Mouse (Mus musculus) ES-E14 (cell line): ENCODE results near the gene Stx6. TPM values are rescaled to one million over a fixed set of nuclear protein-coding genes. Genes with fewer than 3 reads are reported as not detected.
"Not testable (repeated sequence)": the region's sequence is repeated elsewhere in the genome, so short reads cannot be mapped to it uniquely, and the experiment has no call there.

ENCODE experiments used
- DNase-seq: peaks from one replicate; pipeline ENCODE4 v3.0.0-alpha.2; 2013; ENCODE audit warnings: low read depth, low spot score
- H3K27ac ChIP-seq: 2 replicates; pipeline ENCODE4 v1.5.1; 2012; ENCODE audit warnings: low read depth, mild to moderate bottlenecking, low read length, moderate library complexity, mixed read lengths; ENCODE audit not compliant: poor library complexity, insufficient read depth, severe bottlenecking
- H3K36me3 ChIP-seq: 2 replicates; pipeline ENCODE4 v1.6.1; 2012; ENCODE audit warnings: mild to moderate bottlenecking, low read length, moderate library complexity, mixed read lengths; ENCODE audit not compliant: control insufficient read depth, poor library complexity, insufficient read depth, severe bottlenecking
- H3K4me1 ChIP-seq, 2 experiments: fragments of 150-350 bp in 1 of 2; sonication (generic) in 1 of 2; 2 replicates each; pipeline ENCODE4 v1.6.1; 2012; ENCODE audit warnings: low read length in 2 of 2, mild to moderate bottlenecking in 1 of 2, mixed read lengths in 1 of 2; ENCODE audit not compliant: control insufficient read depth in 2 of 2, insufficient read depth in 2 of 2, poor library complexity in 1 of 2
- H3K4me3 ChIP-seq, 2 experiments: fragments of 150-350 bp in 1 of 2; sonication (generic) in 1 of 2; 2 replicates each; pipeline ENCODE4 v1.5.1; 2012; ENCODE audit warnings: low read length in 2 of 2, low read depth in 1 of 2, mild to moderate bottlenecking in 1 of 2, mixed read lengths in 1 of 2; ENCODE audit not compliant: insufficient read depth in 1 of 2, poor library complexity in 1 of 2, severe bottlenecking in 1 of 2
- H3K9ac ChIP-seq: 2 replicates; pipeline ENCODE4 v1.6.1; 2012; ENCODE audit warnings: low read depth, mild to moderate bottlenecking, low read length, mixed read lengths; ENCODE audit not compliant: poor library complexity, insufficient read depth, severe bottlenecking
- H3K9me3 ChIP-seq: fragments of 150-350 bp; sonication (generic); 2 replicates; pipeline ENCODE4 v1.6.1; 2012; ENCODE audit warnings: low read depth, mild to moderate bottlenecking, low read length; ENCODE audit not compliant: control insufficient read depth, insufficient read depth
- CHD2 ChIP-seq: IDR thresholded peaks from 2 replicates; pipeline ENCODE4 v1.6.1; 2014; ENCODE audit warnings: mild to moderate bottlenecking, low read depth, low read length, inconsistent platforms
- HCFC1 ChIP-seq: IDR thresholded peaks from 2 replicates; pipeline ENCODE4 v1.6.1; 2012; ENCODE audit warnings: low read length, inconsistent platforms, borderline replicate concordance; ENCODE audit not compliant: insufficient read depth
- MAFK ChIP-seq: IDR thresholded peaks from 2 replicates; pipeline ENCODE4 v1.6.1; 2014; ENCODE audit warnings: mild to moderate bottlenecking, low read depth, low read length, inconsistent platforms; ENCODE audit not compliant: insufficient read depth
- ZC3H11A ChIP-seq: IDR thresholded peaks from 2 replicates; pipeline ENCODE4 v1.6.1; 2012; ENCODE audit warnings: low read depth, mild to moderate bottlenecking, inconsistent platforms, low read length, borderline replicate concordance
- ZNF384 ChIP-seq: IDR thresholded peaks from 2 replicates; pipeline ENCODE4 v1.6.1; 2012; ENCODE audit warnings: low read depth, low read length, inconsistent platforms
- in situ Hi-C, 2 experiments: fragments of 600-800 bp; cut with MboI; formaldehyde crosslinking; loops; one replicate each; pipeline ENCODE4 v1.15.1; 2025; ENCODE audit warnings: low sequenced_read_pairs in 2 of 2, inconsistent platforms in 1 of 2; ENCODE audit not compliant: unreplicated experiment in 2 of 2
- total RNA-seq: library from RNA; depleted of rRNA; stranded (reverse); fragments of 300-350 nt; gene quantifications from 2 replicates; pipeline ENCODE4 v1.2.3, GENCODE M21; 2012

The Stx6 gene
- total RNA-seq, 1 experiment: 22.7 TPM

- TF ChIP-seq MAFK (no peak), CHD2 (no peak), ZNF384 (no peak), ZC3H11A (no peak), HCFC1 (no peak)
- Histone ChIP-seq H3K4me3 (no peak overlapping the region), H3K36me3 (peaks cover 2% of the 10 kb centered on the region; the same call in 1 of the 2 replicates), H3K9me3 (no peaks in the 10 kb centered on the region), H3K9ac (no peak overlapping the region), H3K4me1 (no peaks in the 10 kb centered on the region), H3K27ac (no peak overlapping the region)
- DNase-seq: no peak
- in situ Hi-C loops: no loop called here
Measured at GRCm38 (mm10) chr1:155172895-155173643, 14.6 kb downstream of the Stx6 start.

GRCm38 (mm10) chr1:155173644-155174016, 15.1 kb downstream of the Stx6 start:
- H3K9ac ChIP-seq, H3K27ac ChIP-seq, in situ Hi-C loops, H3K36me3 ChIP-seq, H3K4me1 ChIP-seq, DNase-seq, H3K9me3 ChIP-seq, H3K4me3 ChIP-seq: not testable (repeated sequence)

- no peak overlapping the region for H3K27ac ChIP-seq
- in situ Hi-C loops: no loop called here
- no peaks in the 10 kb centered on the region for H3K9me3 ChIP-seq
- H3K36me3 ChIP-seq: peaks cover 2% of the 10 kb centered on the region; the same call in 1 of the 2 replicates
- no peak for DNase-seq
- TF ChIP-seq ZC3H11A: no peak
- no peak for TF ChIP-seq ZNF384
- TF ChIP-seq HCFC1: no peak
- no peak for TF ChIP-seq MAFK
- no peak for TF ChIP-seq CHD2
- no peak overlapping the region for H3K4me3 ChIP-seq
- no peaks in the 10 kb centered on the region for H3K4me1 ChIP-seq
- no peak overlapping the region for H3K9ac ChIP-seq
Measured at GRCm38 (mm10) chr1:155174424-155174823, 15.9 kb downstream of the Stx6 start.

- Histone ChIP-seq H3K36me3 (peaks cover 2% of the 10 kb centered on the region; the same call in 1 of the 2 replicates), H3K9me3 (no peaks in the 10 kb centered on the region), H3K4me1 (no peaks in the 10 kb centered on the region), H3K4me3 (no peak overlapping the region), H3K9ac (no peak overlapping the region), H3K27ac (no peak overlapping the region)
- in situ Hi-C loops: no loop called here
- TF ChIP-seq ZNF384 (no peak), HCFC1 (no peak), MAFK (no peak), ZC3H11A (no peak), CHD2 (no peak)
- no peak for DNase-seq
Measured at GRCm38 (mm10) chr1:155178192-155178924, 19.8 kb downstream of the Stx6 start.
